Mouse (Mus musculus) lung, adult 18-20 months (tissue): Measurements from ENCODE around the gene Sord.
A peak's percentile ranks its signal among the peaks of the same experiment; 100 is the strongest.
"Not testable (repeated sequence)": the region's sequence is repeated elsewhere in the genome, so short reads cannot be mapped to it uniquely, and the experiment has no call there.

Source experiments
- DNase-seq, 2 experiments: peaks; one replicate each; pipeline ENCODE4 v3.0.0; 2022; ENCODE audit warnings: mixed read lengths in 2 of 2

Gene Sord

DNA sequence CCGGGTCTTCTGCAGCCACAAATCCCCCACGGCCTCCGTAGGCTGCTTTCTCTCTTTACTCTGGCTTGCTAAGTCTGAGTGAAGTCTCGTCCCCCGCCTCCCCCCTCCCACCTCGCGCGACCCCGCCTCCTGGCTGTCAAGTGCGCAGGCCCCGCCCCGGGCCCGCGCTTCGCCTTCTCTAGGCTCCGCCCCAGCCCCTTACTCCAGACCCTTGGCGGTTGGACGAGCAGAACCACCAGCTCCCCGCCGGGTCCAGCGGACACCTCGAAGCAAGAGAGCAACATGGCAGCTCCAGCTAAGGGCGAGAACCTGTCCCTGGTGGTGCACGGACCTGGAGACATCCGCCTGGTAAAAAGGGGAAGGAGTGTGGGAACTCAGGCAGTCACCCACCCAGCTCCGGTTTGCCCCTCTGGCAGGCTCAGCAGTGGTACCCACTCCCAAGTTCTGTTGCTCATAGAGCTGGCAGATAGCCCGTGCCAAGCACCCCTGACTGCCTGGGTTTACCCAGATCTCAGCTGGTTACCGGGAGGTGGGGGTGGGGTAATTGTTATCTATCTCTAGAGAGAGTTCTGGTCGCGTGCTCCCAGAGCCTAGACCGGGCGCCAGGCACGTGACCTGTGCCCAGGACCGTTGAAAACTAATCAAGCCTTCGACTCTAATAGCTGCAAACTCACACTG, at the start of gene Sord:
Gene Sord, plus strand, starts transcription at position 139 of the 678 bp plus-strand sequence.
- DNase-seq = peak; percentile 68 to 69

GRCm38 (mm10) chr2:122185086-122185485, 49.5 kb upstream of the Sord start:
- no peak for DNase-seq

DNA sequence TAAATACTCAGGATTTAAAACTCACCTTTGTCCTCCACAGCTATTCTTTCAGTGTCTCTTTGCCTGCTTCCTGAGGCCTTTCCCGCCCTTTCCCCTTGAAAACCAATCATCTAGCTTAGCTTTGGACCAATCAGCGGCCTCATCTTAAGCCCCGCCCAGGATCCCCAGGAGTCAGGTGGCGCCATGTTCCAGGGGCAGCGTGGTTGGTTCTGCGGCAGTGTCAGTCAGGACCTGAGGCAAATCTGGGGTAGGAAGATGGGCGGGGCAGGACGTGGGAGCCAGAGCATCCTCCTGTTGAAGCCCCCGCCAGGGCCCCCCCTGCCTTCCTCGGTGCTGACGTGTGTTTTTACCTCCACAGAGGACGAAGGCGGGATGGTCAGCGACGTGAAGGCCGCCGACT, 48.4 kb upstream of the Sord start, which contains the start of the genes Patl2 and Terb2:
Gene Patl2, minus strand, starts transcription at position 84 of the 400 bp plus-strand sequence.
Gene Terb2, plus strand, starts transcription at position 167 of the 400 bp plus-strand sequence.
- no peak for DNase-seq

- DNase-seq = no peak
Observed at GRCm38 (mm10) chr2:122186751-122187150, 47.8 kb upstream of the Sord start.

GRCm38 (mm10) chr2:122191849-122192248, 42.7 kb upstream of the Sord start:
- DNase-seq = no peak

DNA sequence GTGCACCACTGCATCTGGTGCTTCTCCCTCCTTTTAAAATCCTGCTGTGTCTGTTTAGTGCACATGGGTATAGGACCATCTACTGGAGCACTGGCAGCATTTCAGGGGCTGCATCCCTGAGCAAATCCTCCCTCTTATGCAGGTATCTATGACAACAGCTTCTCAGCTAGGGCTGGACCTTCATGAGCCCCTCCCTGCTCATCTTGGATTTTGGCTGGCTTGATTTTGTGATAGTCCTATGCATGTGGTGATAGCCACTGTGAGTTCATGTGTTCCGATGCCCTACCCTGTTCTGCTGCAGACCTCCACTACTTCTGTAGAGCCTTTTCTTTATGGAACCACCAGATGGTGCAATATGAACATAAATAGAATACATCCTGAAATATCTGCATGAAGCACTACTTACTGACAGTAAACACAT, 40.0 kb upstream of the Sord start:
- no peak for DNase-seq

GRCm38 (mm10) chr2:122201501-122201900, 33.0 kb upstream of the Sord start:
- DNase-seq = no peak

DNA sequence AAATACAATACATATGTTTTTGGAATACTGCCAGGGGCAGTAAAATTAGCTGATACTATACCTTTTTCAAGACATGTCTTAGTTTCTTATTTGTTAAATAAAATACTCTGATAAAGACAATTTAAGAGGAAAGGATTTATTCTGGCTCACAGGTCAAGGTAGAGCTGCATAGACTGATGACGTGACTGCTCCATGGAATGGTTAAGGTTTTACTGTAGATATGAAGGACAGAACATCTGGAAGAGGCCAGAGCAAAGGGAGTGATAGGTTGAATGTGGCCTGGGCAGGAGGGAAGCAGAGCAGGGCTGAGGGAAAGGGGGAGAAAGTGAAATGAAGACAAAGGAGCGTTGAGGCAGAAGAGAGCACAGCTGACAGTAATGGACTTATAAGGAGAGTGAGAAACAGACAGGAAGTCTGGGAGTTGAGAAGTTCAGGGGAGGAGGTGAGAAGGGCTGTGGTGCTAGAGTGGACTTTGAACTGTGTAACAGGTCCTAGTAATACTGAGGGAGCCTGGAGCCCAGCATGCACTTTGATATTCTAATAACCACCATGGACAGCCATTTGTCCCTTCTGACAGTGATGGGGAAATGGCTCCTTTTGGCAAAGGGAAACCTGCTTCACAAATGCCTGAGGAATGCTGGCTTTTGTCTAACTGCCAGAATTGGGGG, 28.0 kb upstream of the Sord start:
- no peak for DNase-seq

DNA sequence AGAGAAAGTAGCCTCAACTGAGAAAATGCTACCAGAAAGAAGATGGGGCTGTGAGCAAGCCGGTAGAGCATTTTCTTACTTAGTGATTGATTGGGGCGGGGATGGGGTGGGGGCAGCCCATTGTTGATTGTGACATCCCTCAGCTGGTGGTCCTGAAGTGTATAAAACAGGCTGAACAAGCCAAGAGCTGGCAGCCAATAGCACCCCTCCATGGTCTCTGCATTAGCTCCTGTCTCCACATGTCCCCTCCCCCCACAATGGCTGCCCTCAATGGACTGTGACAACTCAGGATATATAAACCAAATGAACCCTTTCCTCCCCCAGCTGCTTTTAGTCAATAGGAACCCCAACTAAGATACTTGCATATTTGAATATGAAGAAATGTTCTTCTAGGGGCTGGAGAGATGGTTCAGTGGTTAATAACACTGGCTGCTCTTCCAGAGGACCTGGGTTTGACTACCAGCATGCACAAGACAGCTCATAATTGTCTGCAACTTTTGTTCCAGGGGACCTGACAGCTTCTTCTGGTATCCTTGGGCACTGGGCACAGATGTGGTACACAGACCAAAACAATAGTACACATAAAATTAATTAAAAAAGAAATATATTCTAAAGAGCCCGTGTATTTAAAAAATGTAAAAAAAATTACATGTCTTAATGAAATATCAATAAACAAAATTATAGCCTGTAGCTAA, 23.9 kb upstream of the Sord start:
- no peak for DNase-seq

GRCm38 (mm10) chr2:122217075-122217474, 17.5 kb upstream of the Sord start:
- not testable (repeated sequence) for DNase-seq

DNA sequence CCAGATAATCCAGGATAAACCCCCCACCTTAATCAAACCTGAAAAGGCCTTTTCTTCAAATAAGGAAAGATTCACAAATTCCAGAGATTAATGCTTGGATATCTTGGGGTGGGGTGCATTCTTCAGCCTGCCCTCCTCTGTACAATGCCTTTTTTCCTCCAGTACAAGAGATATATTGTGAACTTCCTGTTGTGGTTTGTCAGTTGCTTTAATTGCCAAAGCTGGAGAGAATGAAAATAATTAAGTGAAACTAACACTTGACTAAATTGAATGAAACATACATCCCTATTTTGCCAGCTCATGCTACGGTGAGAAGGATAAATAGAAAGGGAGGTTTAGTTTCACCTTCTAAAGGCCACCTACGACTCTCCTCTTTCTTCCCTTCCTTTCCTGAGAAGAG, 16.3 kb upstream of the Sord start:
- no peak for DNase-seq

DNA sequence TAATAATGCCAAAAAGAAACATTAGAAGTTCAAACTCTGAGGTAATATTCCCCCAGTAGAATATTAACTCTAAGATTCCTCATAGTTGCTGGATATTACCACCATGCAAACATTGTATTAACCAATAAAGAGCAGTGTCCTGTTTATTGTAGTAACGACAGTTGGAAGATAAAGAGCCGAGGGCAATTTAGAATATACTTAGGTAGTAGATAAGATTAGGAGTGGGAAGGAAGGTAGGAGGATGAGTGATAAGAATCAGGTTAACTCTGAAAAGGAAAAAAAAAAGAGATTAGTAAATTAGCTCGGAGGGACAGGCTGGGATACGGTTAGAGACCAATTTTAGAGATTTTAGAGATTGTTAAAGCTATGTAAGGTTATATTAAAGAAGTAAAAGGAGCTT, 13.2 kb upstream of the Sord start:
- DNase-seq = no peak

DNA sequence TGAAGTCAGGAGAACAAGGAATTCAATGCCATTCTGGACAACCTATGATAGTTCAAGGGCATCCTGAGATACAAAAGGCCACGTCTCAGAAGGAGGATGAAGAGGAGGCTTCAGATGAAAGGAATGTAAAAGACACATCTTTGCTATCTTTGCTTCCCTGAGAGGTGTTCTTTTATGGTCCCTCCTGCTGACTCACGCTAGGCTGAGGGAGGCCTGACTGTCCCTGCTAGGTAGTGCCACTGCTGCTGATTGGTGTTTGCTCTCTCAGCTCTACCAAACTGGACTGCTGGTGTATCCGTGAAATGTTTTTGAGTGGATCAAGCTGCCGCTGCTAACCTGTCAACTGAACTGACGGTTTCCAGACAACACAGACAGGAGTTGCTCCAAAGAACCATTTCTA, 12.8 kb upstream of the Sord start:
- DNase-seq = no peak

- no peak for DNase-seq
Observed at GRCm38 (mm10) chr2:122222272-122222671, 12.3 kb upstream of the Sord start.

DNA sequence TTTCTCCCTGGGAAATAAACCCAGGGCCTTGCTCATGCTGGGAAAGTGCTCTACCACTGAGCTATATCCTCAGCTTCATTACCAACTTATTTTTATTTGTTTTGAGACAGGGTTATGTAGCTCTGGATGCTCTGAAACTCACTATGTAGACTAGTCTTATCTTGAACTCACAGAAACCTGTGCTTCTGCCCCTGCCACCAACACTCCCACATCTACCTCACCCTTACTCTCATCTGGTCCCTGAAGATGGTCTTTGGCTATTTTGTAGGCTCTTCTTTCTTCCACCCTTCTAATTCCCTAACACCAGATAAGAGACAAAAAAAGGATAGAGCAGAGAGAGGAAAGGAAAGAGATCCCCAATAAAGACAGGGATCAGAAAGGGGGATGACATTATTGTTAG, 10.9 kb upstream of the Sord start:
- DNase-seq = no peak

- DNase-seq = no peak
Observed at GRCm38 (mm10) chr2:122230395-122230794, 4.2 kb upstream of the Sord start.

GRCm38 (mm10) chr2:122231616-122232015, 2.9 kb upstream of the Sord start:
- DNase-seq = peak in 1 of 2 experiments; percentile 8

DNA sequence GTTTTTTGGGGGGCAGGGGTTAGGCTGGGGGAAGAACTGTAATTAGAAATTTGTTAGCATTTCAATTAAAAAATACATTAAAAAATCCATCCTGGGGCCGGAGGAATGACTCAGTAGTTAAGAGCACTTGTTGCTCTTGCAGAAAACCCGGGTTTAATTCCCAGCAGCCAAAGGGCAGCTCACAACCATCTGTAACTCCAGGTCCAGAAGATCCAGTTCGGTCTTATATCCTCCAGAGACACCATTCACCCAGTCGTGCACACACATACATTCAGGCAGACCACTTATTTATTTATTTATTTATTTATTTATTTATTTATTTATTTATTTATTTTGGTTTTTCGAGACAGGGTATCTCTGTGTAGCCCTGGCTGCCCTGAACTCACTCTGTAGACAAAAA, 1.2 kb upstream of the Sord start:
- DNase-seq = no peak

- peak; percentile 23 to 46 for DNase-seq
Observed at GRCm38 (mm10) chr2:122233759-122234557, 591 bp upstream of the Sord start.

GRCm38 (mm10) chr2:122235425-122235824, 876 bp downstream of the Sord start:
- DNase-seq = no peak

- peak in 1 of 2 experiments; percentile 31 for DNase-seq
Observed at GRCm38 (mm10) chr2:122236321-122236720, 1.8 kb downstream of the Sord start.

GRCm38 (mm10) chr2:122237891-122238470, 3.4 kb downstream of the Sord start:
- DNase-seq = peak; percentile 7 to 34
